Mouse (Mus musculus) embryo, embryonic 11.5 days (tissue): ENCODE data around the gene Arntl2.
"Not testable (repeated sequence)": the region's sequence is repeated elsewhere in the genome, so short reads cannot be mapped to it uniquely, and the experiment has no call there.

Experiments
- DNase-seq: peaks from one replicate; pipeline ENCODE4 v3.0.0-alpha.2; 2012; ENCODE audit warnings: low read depth, low spot score

The Arntl2 gene

GRCm38 (mm10) chr6:146847402-146847801, 51.5 kb downstream of the Arntl2 start:
- no peak for DNase-seq

GRCm38 (mm10) chr6:146848281-146848680, 52.4 kb downstream of the Arntl2 start:
- DNase-seq, result no peak

GRCm38 (mm10) chr6:146850050-146850449, 54.2 kb downstream of the Arntl2 start, which contains the start of gene Smco2:
Gene Smco2, plus strand, starts transcription at chr6:146850104.
- no peak for DNase-seq

GRCm38 (mm10) chr6:146851916-146852315, 56.1 kb downstream of the Arntl2 start:
- no peak for DNase-seq

GRCm38 (mm10) chr6:146852739-146853138, 56.9 kb downstream of the Arntl2 start:
- no peak for DNase-seq

GRCm38 (mm10) chr6:146855185-146855584, 59.3 kb downstream of the Arntl2 start:
- DNase-seq, result no peak

- DNase-seq, result no peak
Observed at GRCm38 (mm10) chr6:146857386-146857785, 61.5 kb downstream of the Arntl2 start.

GRCm38 (mm10) chr6:146863154-146863553, 67.3 kb downstream of the Arntl2 start:
- no peak for DNase-seq

- not testable (repeated sequence) for DNase-seq
Observed at GRCm38 (mm10) chr6:146864370-146864769, 68.5 kb downstream of the Arntl2 start.

- no peak for DNase-seq
Observed at GRCm38 (mm10) chr6:146865701-146866100, 69.8 kb downstream of the Arntl2 start.

GRCm38 (mm10) chr6:146871975-146872374, 76.1 kb downstream of the Arntl2 start:
- DNase-seq, result no peak

- no peak for DNase-seq
Observed at GRCm38 (mm10) chr6:146874415-146874814, 78.6 kb downstream of the Arntl2 start.

- no peak for DNase-seq
Observed at GRCm38 (mm10) chr6:146876820-146877219, 81.0 kb downstream of the Arntl2 start.

GRCm38 (mm10) chr6:146877425-146878045, 81.7 kb downstream of the Arntl2 start:
- DNase-seq, result no peak

- no peak for DNase-seq
Observed at GRCm38 (mm10) chr6:146878926-146879325, 83.1 kb downstream of the Arntl2 start.

GRCm38 (mm10) chr6:146879856-146880255, 84.0 kb downstream of the Arntl2 start:
- DNase-seq, result no peak

GRCm38 (mm10) chr6:146880296-146880695, 84.4 kb downstream of the Arntl2 start:
- no peak for DNase-seq

GRCm38 (mm10) chr6:146881896-146882770, 86.3 kb downstream of the Arntl2 start:
- DNase-seq, result no peak
